Mouse (Mus musculus): ENCODE measurements around the gene Glyatl3. TPM values are rescaled to one million over a fixed set of nuclear protein-coding genes. Genes with fewer than 3 reads are reported as not detected.
A peak's percentile ranks its signal among the peaks of the same experiment; 100 is the strongest.

Gene Glyatl3
- not detected for total RNA-seq (2022)

- no peak for DNase-seq (ENCODE audit: low spot score)
These were observed at the start of gene Glyatl3 for GRCm38 (mm10) chr17:40914250-40914649. Gene Glyatl3, minus strand, starts transcription at chr17:40914350.

- DNase-seq (ENCODE audit: low spot score): no peak
These were observed 34.4 kb upstream of the Glyatl3 start for GRCm38 (mm10) chr17:40948518-40948917.

- peak; percentile 99 for DNase-seq (ENCODE audit: low spot score)
These were observed 20.5 kb upstream of the Glyatl3 start, which contains the start of the genes Mut and Cenpq for GRCm38 (mm10) chr17:40934420-40935231. Gene Mut, plus strand, starts transcription at chr17:40934685. Gene Cenpq, minus strand, starts transcription at chr17:40935047.

- no peak for DNase-seq (ENCODE audit: low spot score)
These were observed 19.8 kb upstream of the Glyatl3 start for GRCm38 (mm10) chr17:40933985-40934384.

- no peak for DNase-seq (ENCODE audit: low spot score)
These were observed 1.3 kb upstream of the Glyatl3 start for GRCm38 (mm10) chr17:40915499-40915898.

- DNase-seq (ENCODE audit: low spot score): no peak
These were observed 9.4 kb downstream of the Glyatl3 start for GRCm38 (mm10) chr17:40904721-40905154.

GRCm38 (mm10) chr17:40904056-40904597, 10.0 kb downstream of the Glyatl3 start:
- DNase-seq (ENCODE audit: low spot score): peak; percentile 9

- DNase-seq (ENCODE audit: low spot score): no peak
These were observed 10.8 kb downstream of the Glyatl3 start for GRCm38 (mm10) chr17:40903345-40903744.

- no peak for DNase-seq (ENCODE audit: low spot score)
These were observed 14.3 kb downstream of the Glyatl3 start for GRCm38 (mm10) chr17:40899783-40900363.

GRCm38 (mm10) chr17:40896863-40897262, 17.3 kb downstream of the Glyatl3 start:
- peak; percentile 24 for DNase-seq (ENCODE audit: low spot score)

- DNase-seq (ENCODE audit: low spot score): no peak
These were observed 26.2 kb downstream of the Glyatl3 start for GRCm38 (mm10) chr17:40887849-40888536.

- DNase-seq (ENCODE audit: low spot score): no peak
These were observed 29.0 kb downstream of the Glyatl3 start for GRCm38 (mm10) chr17:40885155-40885554.

GRCm38 (mm10) chr17:40882172-40882571, 32.0 kb downstream of the Glyatl3 start:
- no peak for DNase-seq (ENCODE audit: low spot score)

- peak; percentile 72 for DNase-seq (ENCODE audit: low spot score)
These were observed 34.0 kb downstream of the Glyatl3 start, which contains the start of gene 9130008F23Rik for GRCm38 (mm10) chr17:40879924-40880691. Gene 9130008F23Rik, minus strand, starts transcription at chr17:40880559.

- no peak for DNase-seq (ENCODE audit: low spot score)
These were observed 34.6 kb downstream of the Glyatl3 start for GRCm38 (mm10) chr17:40879528-40879923.

- no peak for DNase-seq (ENCODE audit: low spot score)
These were observed 36.4 kb downstream of the Glyatl3 start for GRCm38 (mm10) chr17:40877741-40878140.

- no peak for DNase-seq (ENCODE audit: low spot score)
These were observed 38.6 kb downstream of the Glyatl3 start for GRCm38 (mm10) chr17:40875568-40875967.

- no peak for DNase-seq (ENCODE audit: low spot score)
These were observed 39.4 kb downstream of the Glyatl3 start for GRCm38 (mm10) chr17:40874701-40875100.

- DNase-seq (ENCODE audit: low spot score): peak; percentile 15
These were observed 40.6 kb downstream of the Glyatl3 start for GRCm38 (mm10) chr17:40873582-40874011.

- no peak for DNase-seq (ENCODE audit: low spot score)
These were observed 41.5 kb downstream of the Glyatl3 start for GRCm38 (mm10) chr17:40872626-40873025.

Data from heart, adult 8-10 months (tissue).